8 mouse cellular contexts compared by ENCODE assay signal in the genomic region with DNA sequence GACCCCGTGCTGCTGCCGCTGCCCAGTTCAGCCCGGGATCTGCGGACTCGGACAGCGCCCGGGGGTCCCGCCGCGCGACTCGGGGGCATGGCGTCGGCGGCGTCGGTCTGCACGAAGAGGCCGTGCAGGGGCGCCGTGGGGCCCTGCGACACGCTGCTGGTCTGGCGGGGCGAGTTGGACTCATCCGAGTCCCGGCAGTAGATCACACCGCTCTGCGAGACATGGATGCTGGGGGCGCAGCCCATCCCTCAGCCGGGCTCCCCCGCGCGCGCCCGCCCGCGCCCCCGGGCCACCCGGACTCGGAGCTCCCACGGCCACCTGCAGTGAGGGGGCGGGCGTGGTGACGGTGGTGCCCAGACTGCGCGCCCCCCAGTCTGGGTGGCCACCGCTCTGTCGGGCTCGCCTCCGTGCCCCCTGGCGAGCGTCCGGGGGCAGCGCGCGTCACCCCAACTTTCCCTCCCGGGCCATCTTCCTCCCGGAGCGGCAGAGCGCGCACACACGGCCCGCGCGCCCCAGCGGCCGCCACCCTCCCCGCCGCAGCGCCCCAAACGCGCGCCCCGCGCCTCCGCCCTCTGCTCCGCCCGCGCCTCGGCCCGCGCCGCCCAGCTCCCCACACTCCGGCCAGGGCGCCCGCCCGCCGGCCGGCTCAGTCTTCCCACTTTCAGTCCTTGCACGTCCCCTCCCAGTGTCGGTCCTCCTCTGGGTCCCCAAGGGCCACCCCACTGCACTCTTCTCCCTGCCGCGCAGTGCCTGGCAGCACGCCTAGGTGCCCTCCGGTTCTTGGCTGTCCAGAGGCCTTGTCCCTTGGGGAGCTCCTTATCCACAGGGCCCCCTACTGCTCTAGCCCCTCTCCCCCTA. TPM values are rescaled to one million over a fixed set of nuclear protein-coding genes. Genes with fewer than 3 reads are reported as not detected.
A peak's percentile ranks its signal among the peaks of the same experiment; 100 is the strongest.
DNase-seq lines count a peak whose midpoint lies in the region; ATAC-seq lines count a peak whose summit lies in the region.

No protein-coding gene starts in this region.

- peak overlapping the region; percentile 95 for H3K4me2 ChIP-seq in hindbrain, embryonic 14.5 days (replicated peaks)
- peak overlapping the region; percentile 96 for H3K4me2 ChIP-seq in lung, embryonic 16.5 days (ENCODE audit: low read depth, low read length)

- DNase-seq in ZHBTc4 (ENCODE audit: low read depth, low spot score): peak; percentile 50
- peak; percentile 7 for DNase-seq in cerebellum, adult 9-10 months
- peak; percentile 19 to 51 for DNase-seq in frontal cortex, postnatal 10 days (ENCODE audit: low spot score in 2 of 2)
- no peak for DNase-seq in hindbrain, embryonic 14.5 days (ENCODE audit: low spot score)
- peak; percentile 55 to 56 for DNase-seq in layer of hippocampus, postnatal 36 days
- DNase-seq in right cerebral cortex, adult 18-20 months: peak; percentile 61
- DNase-seq in spleen, postnatal 10 days (ENCODE audit: low spot score in 2 of 2): no peak

- no peak overlapping the region for H3K27ac ChIP-seq in hindbrain, embryonic 14.5 days
- peak overlapping the region; percentile 70 for H3K27ac ChIP-seq in lung, embryonic 16.5 days (ENCODE audit: low read length)

- peak overlapping the region; percentile 79 for H3K4me3 ChIP-seq in hindbrain, embryonic 14.5 days (replicated peaks; ENCODE audit: low read length)
- H3K4me3 ChIP-seq in lung, embryonic 16.5 days (ENCODE audit: low read length): peak overlapping the region; percentile 74

- peak; percentile 71; the same call in 1 of the 2 replicates for ATAC-seq in hindbrain, embryonic 14.5 days (ENCODE audit: low FRiP score)
- ATAC-seq in lung, embryonic 16.5 days (ENCODE audit: low read depth): peak; percentile 86

- no peaks in the 10 kb centered on the region for H3K9me3 ChIP-seq in hindbrain, embryonic 14.5 days (ENCODE audit: control insufficient read depth, low read length)
- H3K9me3 ChIP-seq in lung, embryonic 16.5 days (ENCODE audit: control insufficient read depth, low read length): no peaks in the 10 kb centered on the region

- whole genome bisulfite sequencing in hindbrain, embryonic 14.5 days: 1% methylated on average over 71 of the region's 96 CpGs
- 1% methylated on average over 73 of the region's 96 CpGs for WGBS in lung, embryonic 16.5 days

- peaks cover 11% of the 10 kb centered on the region; the same call in 1 of the 2 replicates for H3K4me1 ChIP-seq in hindbrain, embryonic 14.5 days (replicated peaks; ENCODE audit: control insufficient read depth, insufficient read depth, low read length)
- H3K4me1 ChIP-seq in lung, embryonic 16.5 days (replicated peaks; ENCODE audit: control insufficient read depth, insufficient read depth, low read length): 0 out of 2 replicates have a peak, but pooled peaks cover 6% of the 10 kb centered on the region

- peak overlapping the region; percentile 71 for H3K9ac ChIP-seq in hindbrain, embryonic 14.5 days
- peak overlapping the region; percentile 75 for H3K9ac ChIP-seq in lung, embryonic 16.5 days (ENCODE audit: low read length)

- peaks cover 17% of the 10 kb centered on the region for H3K27me3 ChIP-seq in hindbrain, embryonic 14.5 days (ENCODE audit: control insufficient read depth, insufficient read depth, low read length)
- peaks cover 15% of the 10 kb centered on the region; the same call in 1 of the 2 replicates for H3K27me3 ChIP-seq in lung, embryonic 16.5 days (ENCODE audit: control insufficient read depth, insufficient read depth, low read depth, low read length)

- H3K36me3 ChIP-seq in hindbrain, embryonic 14.5 days (replicated peaks; ENCODE audit: control insufficient read depth, insufficient read depth): no peaks in the 10 kb centered on the region
- no peaks in the 10 kb centered on the region for H3K36me3 ChIP-seq in lung, embryonic 16.5 days (ENCODE audit: control insufficient read depth, insufficient read depth, low read length)

RNA-seq across cellular contexts. Expression of gene Pde8b, which starts 27.3 kb away (rescaled TPM):
- polyA plus RNA-seq in hindbrain, embryonic 14.5 days (2014; fragmentation: Nextera tagmentation; extraction: Ambion mirVana): 8.0 and 12.2 TPM in 2 replicates
- total RNA-seq in layer of hippocampus, postnatal 36 days (2021): 10 to 100 TPM; 97.2 to 99.8 TPM
- polyA plus RNA-seq in lung, embryonic 16.5 days (2015; fragmentation: Nextera tagmentation; extraction: Ambion mirVana): 8.0 and 9.4 TPM in 2 replicates

Comparison
In these comparisons a context has a peak if more than half of its experiments do, and no peak if none do; other contexts are left out.
1. DNase-seq: peak in ZHBTc4 (single experiment), cerebellum, adult 9-10 months (single experiment), frontal cortex, postnatal 10 days (2 of 2), layer of hippocampus, postnatal 36 days (2 of 2) and right cerebral cortex, adult 18-20 months (single experiment); none in hindbrain, embryonic 14.5 days (single experiment) and spleen, postnatal 10 days (0 of 2).